Mouse (Mus musculus): ENCODE results near the gene Ankrd23. TPM values are rescaled to one million over a fixed set of nuclear protein-coding genes. Genes with fewer than 3 reads are reported as not detected.
A peak's percentile ranks its signal among the peaks of the same experiment; 100 is the strongest.

The Ankrd23 gene
- total and polyA plus RNA-seq, 3 experiments = 2.9 to 3.7 TPM; not detected in 1

- H3K4me3 ChIP-seq (ENCODE audit: control insufficient read depth in 1 of 2, insufficient read depth in 1 of 2, low read depth in 2 of 2, low read length in 2 of 2) = peak overlapping the region; percentile 62 to 82
- H3K9ac ChIP-seq (ENCODE audit: control insufficient read depth, low read depth, low read length, poor library complexity, severe bottlenecking) = peak overlapping the region; percentile 73
- TF ChIP-seq GABPA (IDR thresholded peaks at IDR 0.05; ENCODE audit: low read depth, low read length) = no peak
- TF ChIP-seq RCOR1 (IDR thresholded peaks at IDR 0.05; ENCODE audit: low read depth, low read length) = no peak
- no peak for TF ChIP-seq POLR2AphosphoS2 (IDR thresholded peaks at IDR 0.05; ENCODE audit: low read length)
- no peak for TF ChIP-seq SMC3 (IDR thresholded peaks at IDR 0.05; ENCODE audit: low read depth, low read length)
- no peak for TF ChIP-seq HCFC1 (IDR thresholded peaks at IDR 0.05; ENCODE audit: low read depth, low read length)
- TF ChIP-seq TAL1 (IDR thresholded peaks at IDR 0.05; ENCODE audit: low read length) = no peak
- no peak for TF ChIP-seq RAD21 (IDR thresholded peaks at IDR 0.05; ENCODE audit: low read depth, low read length)
- no peak for TF ChIP-seq SIN3A (IDR thresholded peaks at IDR 0.05; ENCODE audit: low read length)
- no peak for TF ChIP-seq MYB (IDR thresholded peaks at IDR 0.05; ENCODE audit: low read depth, low read length)
- TF ChIP-seq UBTF (IDR thresholded peaks at IDR 0.05; ENCODE audit: borderline replicate concordance, insufficient read depth, low read depth, low read length) = no peak
- no peak for TF ChIP-seq NRF1 (IDR thresholded peaks at IDR 0.05; ENCODE audit: insufficient read depth, low read depth, low read length, poor library complexity, severe bottlenecking)
- TF ChIP-seq CTCF (IDR thresholded peaks at IDR 0.05 in 2 of 3, conservative IDR thresholded peaks at IDR 0.05 in 1 of 3; ENCODE audit: control insufficient read depth in 1 of 3, insufficient read depth in 1 of 3, low read depth in 2 of 3, low read length in 3 of 3, poor library complexity in 1 of 3, severe bottlenecking in 1 of 3) = no peak
- no peak for TF ChIP-seq ZKSCAN1 (IDR thresholded peaks at IDR 0.05; ENCODE audit: low read depth, low read length)
- H3K27me3 ChIP-seq (ENCODE audit: control insufficient read depth in 1 of 2, insufficient read depth in 2 of 2, low read length in 2 of 2) = no peaks in the 10 kb centered on the region
- H3K4me1 ChIP-seq (ENCODE audit: control insufficient read depth in 1 of 2, insufficient read depth in 2 of 2, low read length in 2 of 2) = peaks cover 2 to 7% of the 10 kb centered on the region in 2 experiments
- H3K27ac ChIP-seq (ENCODE audit: control insufficient read depth, low read depth, low read length) = no peak overlapping the region
- H3K36me3 ChIP-seq (ENCODE audit: control insufficient read depth in 1 of 2, insufficient read depth in 2 of 2, low read length in 2 of 2) = peaks cover 0 to 3% of the 10 kb centered on the region in 2 experiments; a peak in 2 of 4 replicates
- H3K9me3 ChIP-seq (replicated peaks; ENCODE audit: insufficient read depth, low read length) = no peaks in the 10 kb centered on the region
- H3K79me2 ChIP-seq (ENCODE audit: control insufficient read depth, insufficient read depth, low read length, poor library complexity) = peaks cover 8% of the 10 kb centered on the region
- DNase-seq (ENCODE audit: low read depth, low spot score) = peak; percentile 54
Observed at GRCm38 (mm10) chr1:36512966-36513280, 23.8 kb downstream of the Ankrd23 start.

- H3K4me1 ChIP-seq (ENCODE audit: control insufficient read depth in 1 of 2, insufficient read depth in 2 of 2, low read length in 2 of 2) = peaks cover 2 to 9% of the 10 kb centered on the region in 2 experiments
- H3K27ac ChIP-seq (ENCODE audit: control insufficient read depth, low read depth, low read length) = peak overlapping the region; percentile 53
- peaks cover 0 to 3% of the 10 kb centered on the region in 2 experiments; a peak in 2 of 4 replicates for H3K36me3 ChIP-seq (ENCODE audit: control insufficient read depth in 1 of 2, insufficient read depth in 2 of 2, low read length in 2 of 2)
- peak overlapping the region; percentile 82 to 89 for H3K4me3 ChIP-seq (ENCODE audit: control insufficient read depth in 1 of 2, insufficient read depth in 1 of 2, low read depth in 2 of 2, low read length in 2 of 2)
- TF ChIP-seq ZKSCAN1 (IDR thresholded peaks at IDR 0.05; ENCODE audit: low read depth, low read length) (no peak), NRF1 (IDR thresholded peaks at IDR 0.05; ENCODE audit: insufficient read depth, low read depth, low read length, poor library complexity, severe bottlenecking) (peak; percentile 66)
- DNase-seq (ENCODE audit: low read depth, low spot score) = peak; percentile 29
- peaks cover 8% of the 10 kb centered on the region for H3K79me2 ChIP-seq (ENCODE audit: control insufficient read depth, insufficient read depth, low read length, poor library complexity)
- H3K27me3 ChIP-seq (ENCODE audit: control insufficient read depth in 1 of 2, insufficient read depth in 2 of 2, low read length in 2 of 2) = no peaks in the 10 kb centered on the region
- no peaks in the 10 kb centered on the region for H3K9me3 ChIP-seq (replicated peaks; ENCODE audit: insufficient read depth, low read length)
- peak overlapping the region; percentile 79 for H3K9ac ChIP-seq (ENCODE audit: control insufficient read depth, low read depth, low read length, poor library complexity, severe bottlenecking)
Observed at GRCm38 (mm10) chr1:36512089-36512965, 24.4 kb downstream of the Ankrd23 start.

Measured in MEL (cell line).